Mouse (Mus musculus) kidney, postnatal 0 days (tissue): ENCODE results near the gene Tmem199. TPM values are rescaled to one million over a fixed set of nuclear protein-coding genes. Genes with fewer than 3 reads are reported as not detected.

ENCODE experiments used
- ATAC-seq: fragments of 200-750 bp; cut with Nextera tagmentation; replicated peaks from 2 replicates; pipeline ENCODE4 v1.8.0; 2017; ENCODE audit warnings: low read depth, moderate number of reproducible peaks, moderate TSS enrichment, moderate library complexity; ENCODE audit not compliant: low FRiP score
- DNase-seq: peaks from one replicate; pipeline ENCODE4 v3.0.0-alpha.2; 2016; ENCODE audit warnings: low spot score
- H3K27ac ChIP-seq: fragments of 300-500 bp; sonication (generic); 2 replicates; pipeline ENCODE4 v1.5.1; 2014; ENCODE audit warnings: mild to moderate bottlenecking
- H3K27me3 ChIP-seq: fragments of 300-500 bp; sonication (generic); 2 replicates; pipeline ENCODE4 v1.6.1; 2014; ENCODE audit warnings: low read length, mixed read lengths; ENCODE audit not compliant: insufficient read depth
- H3K36me3 ChIP-seq: fragments of 300-500 bp; sonication (generic); 2 replicates; pipeline ENCODE4 v1.6.1; 2014; ENCODE audit warnings: low read length, mixed read lengths; ENCODE audit not compliant: insufficient read depth
- H3K4me1 ChIP-seq: fragments of 300-500 bp; sonication (generic); replicated peaks from 2 replicates; pipeline ENCODE4 v1.6.1; 2014; ENCODE audit warnings: antibody characterized with exemption, low read length, mixed read lengths; ENCODE audit not compliant: insufficient read depth
- H3K4me2 ChIP-seq: fragments of 300-500 bp; sonication (generic); 2 replicates; pipeline ENCODE4 v1.6.1; 2014; ENCODE audit warnings: mild to moderate bottlenecking, low read length, moderate library complexity, mixed read lengths
- H3K4me3 ChIP-seq: fragments of 300-500 bp; sonication (generic); replicated peaks from 2 replicates; pipeline ENCODE4 v1.5.1; 2014; ENCODE audit warnings: low read depth, low read length
- H3K9ac ChIP-seq: fragments of 300-500 bp; sonication (generic); 2 replicates; pipeline ENCODE4 v1.6.1; 2014; ENCODE audit warnings: low read depth, low read length
- H3K9me3 ChIP-seq: fragments of 300-500 bp; sonication (generic); replicated peaks from 2 replicates; pipeline ENCODE4 v1.6.1; 2016; ENCODE audit warnings: low read length, inconsistent platforms, mixed read lengths
- CTCF ChIP-seq: IDR thresholded peaks from 2 replicates; pipeline ENCODE4 v1.5.1; 2016; ENCODE audit warnings: antibody characterized with exemption, low read depth, mild to moderate bottlenecking, moderate library complexity
- WGBS: fragments of 180-500 bp; shearing (Covaris S2); extraction: QIAGEN DNeasy Blood & Tissue Kit; methylation state at CpG from one replicate; pipeline ENCODE4 v1.1.7; 2014; 5-methylcytosine and 5-hydroxymethylcytosine counted together
- polyA plus RNA-seq: library from polyadenylated mRNA; unstranded; fragments of >200 nt; fragmentation: Nextera tagmentation; extraction: Ambion mirVana; gene quantifications from 2 replicates; pipeline ENCODE4 v1.2.1, GENCODE M21; 2015

The Tmem199 gene
- polyA plus RNA-seq, 1 experiment from 2014 or later: 56.0 TPM

DNA sequence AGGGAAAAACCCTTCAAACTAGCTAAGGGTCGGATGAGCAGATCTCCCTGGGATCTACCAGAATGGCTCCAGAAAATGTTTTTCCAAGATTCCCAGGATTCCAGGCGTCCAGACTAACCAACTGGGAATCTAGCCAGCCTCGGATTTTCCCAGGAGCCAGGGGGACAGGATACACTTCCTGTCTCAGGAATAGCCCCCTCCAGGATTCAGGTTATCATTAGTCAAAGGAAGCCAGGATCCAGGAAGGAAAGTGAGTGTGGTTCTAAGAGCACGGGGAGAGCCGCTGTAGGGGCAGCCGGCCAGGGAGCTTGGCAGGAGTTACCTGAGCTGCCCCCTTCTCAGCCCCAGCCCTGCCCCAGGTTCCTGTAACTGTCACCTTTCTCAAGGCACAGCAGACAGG lies 19.1 kb upstream of the Tmem199 start:
- no peak overlapping the region; the same call in 1 of the 2 replicates for H3K9ac ChIP-seq
- H3K4me1 ChIP-seq: peaks cover 15% of the 10 kb centered on the region; the same call in 1 of the 2 replicates
- H3K4me3 ChIP-seq: no peak overlapping the region
- TF ChIP-seq CTCF: no peak
- H3K4me2 ChIP-seq: peak overlapping the region; percentile 2; the same call in 1 of the 2 replicates
- H3K9me3 ChIP-seq: no peaks in the 10 kb centered on the region
- 54% methylated on average over 6 of the region's 6 CpGs for WGBS
- no peaks in the 10 kb centered on the region for H3K27me3 ChIP-seq
- peaks cover 34% of the 10 kb centered on the region for H3K36me3 ChIP-seq
- ATAC-seq (no peak), DNase-seq (peak; percentile 47)
- H3K27ac ChIP-seq: peak overlapping the region; percentile 67

DNA sequence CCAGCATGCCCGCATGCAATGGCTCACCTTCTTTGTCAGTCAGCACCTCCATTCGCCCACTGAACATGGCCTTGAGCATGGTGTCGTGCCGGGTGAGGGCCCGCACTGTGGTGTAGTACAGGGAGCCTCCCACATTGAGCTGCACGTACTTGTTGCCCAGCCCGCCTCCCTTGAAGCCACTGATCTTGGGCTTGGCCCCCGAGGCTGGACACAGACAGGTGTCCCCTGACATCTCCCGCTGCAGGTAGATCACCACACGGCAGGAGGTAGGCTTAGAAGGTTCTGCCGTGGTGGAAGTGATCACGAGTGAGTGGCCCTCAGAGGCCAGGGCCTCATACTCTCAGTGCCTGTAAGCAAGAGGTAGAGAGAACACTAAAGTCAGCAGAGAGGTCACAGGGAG lies 18.0 kb upstream of the Tmem199 start:
- no peak for ATAC-seq
- Histone ChIP-seq H3K9ac (no peak overlapping the region), H3K27me3 (no peaks in the 10 kb centered on the region), H3K9me3 (no peaks in the 10 kb centered on the region), H3K36me3 (peaks cover 38% of the 10 kb centered on the region), H3K4me2 (no peak overlapping the region), H3K27ac (peak overlapping the region; percentile 67; the same call in 1 of the 2 replicates), H3K4me1 (peaks cover 14% of the 10 kb centered on the region; the same call in 1 of the 2 replicates), H3K4me3 (no peak overlapping the region)
- no peak for TF ChIP-seq CTCF
- DNase-seq: no peak
- 76% methylated on average over 12 of the region's 12 CpGs for WGBS

DNA sequence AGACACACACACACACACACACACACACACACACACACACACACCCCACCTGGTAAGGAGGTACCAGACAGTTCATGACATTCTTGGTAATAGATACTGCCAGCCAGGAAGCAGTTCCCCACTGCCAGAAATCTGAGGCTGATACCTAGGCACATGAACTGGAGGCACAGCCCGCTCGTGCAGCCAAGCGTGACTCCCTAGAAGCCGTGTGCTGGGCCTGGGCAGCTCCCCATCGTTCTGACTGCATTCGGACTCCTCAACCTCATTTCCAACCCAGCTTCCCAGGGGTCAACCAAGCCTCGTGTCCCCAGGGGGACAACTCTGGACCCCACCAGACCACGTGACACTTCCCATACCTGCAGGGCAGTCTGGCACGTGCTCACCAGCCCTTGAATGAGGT lies 16.7 kb upstream of the Tmem199 start:
- WGBS: 46% methylated on average over 9 of the region's 9 CpGs
- H3K9me3 ChIP-seq: no peaks in the 10 kb centered on the region
- no peaks in the 10 kb centered on the region for H3K27me3 ChIP-seq
- H3K27ac ChIP-seq: 0 out of 2 replicates have a peak overlapping the region, but pooled peaks have one; percentile 21
- H3K36me3 ChIP-seq: peaks cover 50% of the 10 kb centered on the region
- H3K9ac ChIP-seq: no peak overlapping the region
- ATAC-seq: peak; percentile 70
- DNase-seq: peak; percentile 73
- no peak overlapping the region for H3K4me2 ChIP-seq
- H3K4me3 ChIP-seq: no peak overlapping the region
- no peak for TF ChIP-seq CTCF
- peaks cover 8% of the 10 kb centered on the region; the same call in 1 of the 2 replicates for H3K4me1 ChIP-seq

DNA sequence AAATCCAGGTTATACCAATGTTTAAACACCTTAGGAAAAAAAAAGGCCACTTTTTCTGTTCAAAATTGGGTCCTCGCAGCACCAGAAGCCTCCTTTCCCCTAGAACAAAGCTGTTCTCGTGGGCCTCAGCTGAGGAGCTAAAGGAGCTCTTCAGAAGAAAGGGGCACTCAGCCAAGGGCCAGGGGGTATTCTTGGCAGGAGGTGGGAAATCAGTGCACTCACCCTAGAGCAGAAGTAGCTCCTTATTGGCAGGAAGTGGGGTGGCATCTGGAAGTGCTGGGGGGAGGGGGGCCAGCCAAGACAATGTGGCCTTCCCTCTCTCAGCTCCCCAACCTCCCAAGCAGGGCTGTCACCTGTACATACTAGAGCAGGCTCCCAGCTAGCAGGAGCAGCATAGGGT lies 12.9 kb upstream of the Tmem199 start:
- no peak overlapping the region for H3K9ac ChIP-seq
- DNase-seq (no peak), ATAC-seq (no peak)
- peaks cover 77% of the 10 kb centered on the region for H3K36me3 ChIP-seq
- H3K4me1 ChIP-seq: peaks cover 4% of the 10 kb centered on the region; the same call in 1 of the 2 replicates
- TF ChIP-seq CTCF: no peak
- no peak overlapping the region for H3K4me2 ChIP-seq
- no peaks in the 10 kb centered on the region for H3K9me3 ChIP-seq
- no peaks in the 10 kb centered on the region for H3K27me3 ChIP-seq
- no peak overlapping the region for H3K4me3 ChIP-seq
- 89% methylated on average over 2 of the region's 2 CpGs for WGBS
- H3K27ac ChIP-seq: no peak overlapping the region

DNA sequence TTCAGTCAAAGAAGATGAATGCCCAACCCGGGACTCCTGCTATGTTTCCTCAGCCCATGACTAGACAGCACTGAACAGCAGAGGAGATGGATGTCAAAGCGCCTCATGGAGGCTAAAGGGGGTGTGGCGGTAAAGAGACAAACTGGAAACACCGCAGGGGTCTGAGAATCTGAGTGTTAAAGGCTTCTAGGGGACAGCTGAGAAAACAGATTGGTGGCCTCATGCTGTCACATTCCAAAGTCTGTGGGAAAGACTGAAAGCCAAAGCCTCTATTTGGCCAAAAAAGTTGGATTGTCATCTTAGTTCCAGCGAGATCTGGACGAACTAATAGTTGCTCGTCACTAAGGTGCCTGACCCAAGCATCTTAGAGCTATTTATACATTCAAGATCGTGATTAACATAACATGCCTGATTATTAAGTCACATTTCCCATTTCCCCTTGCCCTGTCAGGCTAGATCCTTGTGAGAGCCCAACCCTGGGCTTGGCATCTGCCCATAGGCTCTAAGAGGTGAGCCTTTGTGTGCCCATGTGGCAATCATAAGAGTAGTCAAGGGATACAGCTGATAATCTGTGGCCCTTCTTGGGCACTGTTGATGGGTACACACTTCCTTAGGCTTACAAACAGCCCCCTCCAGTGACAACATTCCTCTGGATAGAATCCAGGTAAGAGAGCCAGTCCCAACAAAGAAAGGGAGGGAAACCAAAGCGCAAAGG lies 11.4 kb upstream of the Tmem199 start:
- no peak overlapping the region for H3K4me3 ChIP-seq
- H3K9ac ChIP-seq: no peak overlapping the region
- no peaks in the 10 kb centered on the region for H3K27me3 ChIP-seq
- H3K27ac ChIP-seq: no peak overlapping the region
- no peak for TF ChIP-seq CTCF
- ATAC-seq: no peak
- 74% methylated on average over 9 of the region's 9 CpGs for WGBS
- H3K9me3 ChIP-seq: no peaks in the 10 kb centered on the region
- no peak for DNase-seq
- H3K36me3 ChIP-seq: peaks cover 77% of the 10 kb centered on the region
- H3K4me2 ChIP-seq: no peak overlapping the region
- H3K4me1 ChIP-seq: no peaks in the 10 kb centered on the region; the same call in 1 of the 2 replicates

DNA sequence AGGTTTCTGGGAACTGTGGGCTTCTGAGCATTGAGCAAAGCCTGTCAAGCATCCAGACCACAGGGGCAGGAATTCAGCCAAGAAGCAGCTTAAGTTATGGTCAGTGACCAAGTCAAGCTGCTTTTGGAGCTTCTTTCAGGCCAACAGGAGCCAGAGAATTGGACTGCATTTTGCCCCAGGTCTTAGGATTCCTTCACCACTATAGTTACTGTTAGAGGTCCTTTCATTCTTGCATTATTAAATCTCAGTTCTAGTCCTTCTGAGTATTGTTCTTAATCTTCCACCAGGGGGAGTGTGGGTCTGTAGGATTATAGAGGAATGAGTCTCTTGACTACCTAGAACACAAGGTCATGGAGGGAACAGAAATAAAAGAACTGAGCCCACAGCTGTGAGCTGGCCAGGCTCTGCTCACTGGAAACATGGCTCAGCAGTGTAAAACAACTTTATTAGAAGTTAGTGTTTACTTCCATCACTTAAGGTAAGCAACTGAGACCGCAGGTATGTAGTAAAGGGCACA lies 10.6 kb upstream of the Tmem199 start:
- ATAC-seq: no peak; the same call in 1 of the 2 replicates
- Histone ChIP-seq H3K27ac (no peak overlapping the region), H3K36me3 (peaks cover 77% of the 10 kb centered on the region), H3K27me3 (no peaks in the 10 kb centered on the region), H3K4me1 (no peaks in the 10 kb centered on the region), H3K9ac (no peak overlapping the region), H3K9me3 (no peaks in the 10 kb centered on the region), H3K4me3 (no peak overlapping the region), H3K4me2 (no peak overlapping the region)
- 90% methylated on average over 1 of the region's 1 CpGs for WGBS
- TF ChIP-seq CTCF: peak; percentile 69
- DNase-seq: peak; percentile 69
